Mouse (Mus musculus): ENCODE measurements around the gene Col16a1. TPM values are rescaled to one million over a fixed set of nuclear protein-coding genes. Genes with fewer than 3 reads are reported as not detected.

Col16a1 gene
- polyA plus RNA-seq, 1 experiment from 2014 or later, result 37.1 TPM

DNA sequence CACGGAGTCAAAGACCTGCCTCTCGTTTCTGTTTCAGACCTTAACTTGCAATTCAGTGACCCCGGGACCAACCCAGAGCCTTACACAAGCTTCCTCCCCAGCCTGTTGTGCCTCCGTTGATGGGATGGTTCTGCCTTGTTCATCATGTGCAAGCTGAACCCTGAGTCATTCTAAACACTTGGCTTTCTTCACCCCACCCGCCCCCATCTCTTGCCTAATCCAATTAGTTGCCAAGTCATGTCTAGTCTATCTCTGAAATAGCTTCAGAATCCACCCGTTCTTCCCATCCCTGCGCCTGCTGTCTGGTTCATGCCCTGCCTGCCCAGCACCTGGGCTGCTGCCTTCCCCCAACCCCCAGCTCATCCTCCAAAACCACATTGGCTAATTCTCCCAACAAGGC is 64.7 kb downstream of the Col16a1 start:
- 78% methylated on average over 7 of the region's 7 CpGs for WGBS
- ATAC-seq (ENCODE audit: insufficient number of reproducible peaks, insufficient read depth, low FRiP score, low read depth), result no peak

GRCm38 (mm10) chr4:130112732-130113131 is 65.1 kb downstream of the Col16a1 start:
- no peaks in the 10 kb centered on the region for H3K27me3 ChIP-seq (ENCODE audit: control insufficient read depth, insufficient read depth, low read length)

More for the DNA sequence above, 64.7 kb downstream of the Col16a1 start:
- Histone ChIP-seq H3K4me3 (ENCODE audit: control insufficient read depth in 1 of 2, insufficient read depth in 1 of 2, low read depth in 1 of 2, low read length in 2 of 2) (no peak overlapping the region), H3K9ac (ENCODE audit: low read length) (no peak overlapping the region), H3K9me3 (ENCODE audit: control insufficient read depth, low read length) (no peaks in the 10 kb centered on the region), H3K27ac (replicated peaks in 1 of 2; ENCODE audit: control insufficient read depth in 1 of 2, insufficient read depth in 1 of 2, low read depth in 2 of 2, low read length in 2 of 2) (no peak overlapping the region), H3K4me1 (ENCODE audit: control insufficient read depth in 2 of 2, insufficient read depth in 2 of 2, low read length in 2 of 2) (peaks cover 0 to 10% of the 10 kb centered on the region in 2 experiments; a peak in 3 of 4 replicates), H3K36me3 (ENCODE audit: control insufficient read depth, insufficient read depth, low read length) (peaks cover 20% of the 10 kb centered on the region), H3K4me2 (ENCODE audit: low read length) (no peak overlapping the region), H3K27me3 (ENCODE audit: control insufficient read depth, insufficient read depth, low read length) (no peaks in the 10 kb centered on the region)

GRCm38 (mm10) chr4:130120752-130121151 is 73.1 kb downstream of the Col16a1 start:
- WGBS, result 34% methylated on average over 4 of the region's 4 CpGs
- H3K4me2 ChIP-seq (ENCODE audit: low read length), result no peak overlapping the region

More at GRCm38 (mm10) chr4:130112732-130113131, 65.1 kb downstream of the Col16a1 start:
- Histone ChIP-seq H3K4me2 (ENCODE audit: low read length) (no peak overlapping the region), H3K9ac (ENCODE audit: low read length) (no peak overlapping the region), H3K9me3 (ENCODE audit: control insufficient read depth, low read length) (no peaks in the 10 kb centered on the region), H3K4me1 (ENCODE audit: control insufficient read depth in 2 of 2, insufficient read depth in 2 of 2, low read length in 2 of 2) (peaks cover 0 to 10% of the 10 kb centered on the region in 2 experiments; a peak in 3 of 4 replicates), H3K36me3 (ENCODE audit: control insufficient read depth, insufficient read depth, low read length) (peaks cover 22% of the 10 kb centered on the region), H3K27ac (replicated peaks in 1 of 2; ENCODE audit: control insufficient read depth in 1 of 2, insufficient read depth in 1 of 2, low read depth in 2 of 2, low read length in 2 of 2) (no peak overlapping the region), H3K4me3 (ENCODE audit: control insufficient read depth in 1 of 2, insufficient read depth in 1 of 2, low read depth in 1 of 2, low read length in 2 of 2) (no peak overlapping the region)
- WGBS, result 96% methylated on average over 1 of the region's 1 CpGs
- no peak for ATAC-seq (ENCODE audit: insufficient number of reproducible peaks, insufficient read depth, low FRiP score, low read depth)

DNA sequence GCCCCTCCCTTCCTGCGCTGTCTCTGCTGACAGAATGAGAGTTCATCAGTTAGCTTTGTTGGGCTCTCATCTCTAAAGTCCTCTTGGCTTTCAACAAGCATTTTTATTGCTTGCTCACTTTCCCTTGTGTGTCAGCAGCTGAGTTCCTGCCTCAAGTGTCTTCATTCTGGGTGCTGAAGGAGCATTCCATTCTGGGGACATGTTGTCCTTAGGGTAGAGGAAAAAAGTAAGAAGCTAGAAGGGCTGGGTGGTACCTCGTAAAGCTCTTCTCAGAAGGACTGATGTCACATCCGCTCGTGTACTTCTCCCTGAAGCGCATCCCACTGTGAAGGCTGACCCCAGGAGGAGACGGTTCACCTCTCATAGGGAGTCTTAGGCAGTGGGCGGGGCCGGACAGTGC is 73.9 kb downstream of the Col16a1 start:
- Histone ChIP-seq H3K4me3 (ENCODE audit: control insufficient read depth in 1 of 2, insufficient read depth in 1 of 2, low read depth in 1 of 2, low read length in 2 of 2) (no peak overlapping the region), H3K4me1 (ENCODE audit: control insufficient read depth in 2 of 2, insufficient read depth in 2 of 2, low read length in 2 of 2) (peaks cover 0 to 6% of the 10 kb centered on the region in 2 experiments; a peak in 1 of 4 replicates), H3K36me3 (ENCODE audit: control insufficient read depth, insufficient read depth, low read length) (peaks cover 64% of the 10 kb centered on the region), H3K4me2 (ENCODE audit: low read length) (no peak overlapping the region), H3K9ac (ENCODE audit: low read length) (no peak overlapping the region), H3K27ac (replicated peaks in 1 of 2; ENCODE audit: control insufficient read depth in 1 of 2, insufficient read depth in 1 of 2, low read depth in 2 of 2, low read length in 2 of 2) (no peak overlapping the region), H3K27me3 (ENCODE audit: control insufficient read depth, insufficient read depth, low read length) (no peaks in the 10 kb centered on the region), H3K9me3 (ENCODE audit: control insufficient read depth, low read length) (no peaks in the 10 kb centered on the region)
- WGBS, result 73% methylated on average over 8 of the region's 8 CpGs
- no peak for ATAC-seq (ENCODE audit: insufficient number of reproducible peaks, insufficient read depth, low FRiP score, low read depth)

More at GRCm38 (mm10) chr4:130120752-130121151, 73.1 kb downstream of the Col16a1 start:
- H3K27me3 ChIP-seq (ENCODE audit: control insufficient read depth, insufficient read depth, low read length), result no peaks in the 10 kb centered on the region
- ATAC-seq (ENCODE audit: insufficient number of reproducible peaks, insufficient read depth, low FRiP score, low read depth), result no peak
- H3K9ac ChIP-seq (ENCODE audit: low read length), result no peak overlapping the region
- H3K36me3 ChIP-seq (ENCODE audit: control insufficient read depth, insufficient read depth, low read length), result peaks cover 61% of the 10 kb centered on the region
- peaks cover 0 to 6% of the 10 kb centered on the region in 2 experiments; a peak in 1 of 4 replicates for H3K4me1 ChIP-seq (ENCODE audit: control insufficient read depth in 2 of 2, insufficient read depth in 2 of 2, low read length in 2 of 2)
- no peaks in the 10 kb centered on the region for H3K9me3 ChIP-seq (ENCODE audit: control insufficient read depth, low read length)
- H3K4me3 ChIP-seq (ENCODE audit: control insufficient read depth in 1 of 2, insufficient read depth in 1 of 2, low read depth in 1 of 2, low read length in 2 of 2), result no peak overlapping the region
- no peak overlapping the region for H3K27ac ChIP-seq (replicated peaks in 1 of 2; ENCODE audit: control insufficient read depth in 1 of 2, insufficient read depth in 1 of 2, low read depth in 2 of 2, low read length in 2 of 2)

DNA sequence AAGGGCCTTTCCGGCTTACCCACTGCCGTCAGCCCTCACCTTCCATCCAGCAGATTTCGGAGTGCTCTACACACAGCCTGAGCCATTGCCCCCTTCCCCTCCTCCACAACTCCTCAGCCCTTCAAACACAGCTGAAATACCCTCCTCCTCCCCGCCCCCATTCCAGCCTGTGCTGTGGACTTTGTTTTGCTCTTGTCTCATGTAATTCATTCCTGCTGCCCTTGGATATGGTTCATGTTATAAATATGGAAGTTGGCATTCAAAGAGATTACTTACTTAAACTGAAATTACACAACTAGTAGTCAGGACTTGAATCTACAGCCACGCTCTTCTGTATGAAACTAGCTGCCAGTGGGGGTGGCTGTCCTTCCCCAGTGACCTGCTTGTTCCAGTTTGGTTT is 75.4 kb downstream of the Col16a1 start:
- no peak overlapping the region for H3K27ac ChIP-seq (replicated peaks in 1 of 2; ENCODE audit: control insufficient read depth in 1 of 2, insufficient read depth in 1 of 2, low read depth in 2 of 2, low read length in 2 of 2)
- no peaks in the 10 kb centered on the region for H3K9me3 ChIP-seq (ENCODE audit: control insufficient read depth, low read length)
- WGBS, result 92% methylated on average over 5 of the region's 5 CpGs
- no peak for ATAC-seq (ENCODE audit: insufficient number of reproducible peaks, insufficient read depth, low FRiP score, low read depth)
- H3K4me1 ChIP-seq (ENCODE audit: control insufficient read depth in 2 of 2, insufficient read depth in 2 of 2, low read length in 2 of 2), result peaks cover 0 to 6% of the 10 kb centered on the region in 2 experiments; a peak in 1 of 4 replicates
- H3K4me3 ChIP-seq (ENCODE audit: control insufficient read depth in 1 of 2, insufficient read depth in 1 of 2, low read depth in 1 of 2, low read length in 2 of 2), result no peak overlapping the region
- H3K9ac ChIP-seq (ENCODE audit: low read length), result no peak overlapping the region
- no peak overlapping the region for H3K4me2 ChIP-seq (ENCODE audit: low read length)
- peaks cover 73% of the 10 kb centered on the region for H3K36me3 ChIP-seq (ENCODE audit: control insufficient read depth, insufficient read depth, low read length)
- H3K27me3 ChIP-seq (ENCODE audit: control insufficient read depth, insufficient read depth, low read length), result no peaks in the 10 kb centered on the region

GRCm38 (mm10) chr4:130124110-130124509 is 76.5 kb downstream of the Col16a1 start:
- Histone ChIP-seq H3K36me3 (ENCODE audit: control insufficient read depth, insufficient read depth, low read length) (peaks cover 73% of the 10 kb centered on the region), H3K9me3 (ENCODE audit: control insufficient read depth, low read length) (no peaks in the 10 kb centered on the region), H3K9ac (ENCODE audit: low read length) (no peak overlapping the region), H3K4me2 (ENCODE audit: low read length) (no peak overlapping the region), H3K4me3 (ENCODE audit: control insufficient read depth in 1 of 2, insufficient read depth in 1 of 2, low read depth in 1 of 2, low read length in 2 of 2) (no peak overlapping the region), H3K27ac (replicated peaks in 1 of 2; ENCODE audit: control insufficient read depth in 1 of 2, insufficient read depth in 1 of 2, low read depth in 2 of 2, low read length in 2 of 2) (no peak overlapping the region), H3K4me1 (ENCODE audit: control insufficient read depth in 2 of 2, insufficient read depth in 2 of 2, low read length in 2 of 2) (peaks cover 0 to 6% of the 10 kb centered on the region in 2 experiments; a peak in 2 of 4 replicates), H3K27me3 (ENCODE audit: control insufficient read depth, insufficient read depth, low read length) (no peaks in the 10 kb centered on the region)
- 91% methylated on average over 4 of the region's 4 CpGs for WGBS
- no peak for ATAC-seq (ENCODE audit: insufficient number of reproducible peaks, insufficient read depth, low FRiP score, low read depth)

DNA sequence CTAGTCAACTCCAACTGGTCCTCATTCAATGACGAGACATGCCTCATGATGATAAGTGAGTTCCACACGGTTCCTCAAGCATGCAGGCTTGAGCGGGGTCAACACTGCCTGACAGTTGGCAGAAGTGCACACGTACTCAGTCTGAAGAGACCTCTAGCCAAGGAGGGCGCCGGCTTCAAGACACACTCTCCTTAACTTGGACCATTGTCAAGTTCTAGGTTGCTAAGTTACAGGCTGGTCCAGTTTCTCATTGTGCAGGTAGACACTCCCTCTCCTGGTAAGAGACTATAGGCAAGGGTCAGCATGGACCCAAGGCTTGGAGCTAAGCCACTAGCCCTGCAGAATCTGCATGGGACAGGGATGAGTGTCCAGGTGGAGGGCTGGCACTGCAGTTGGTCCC is 77.5 kb downstream of the Col16a1 start:
- H3K9ac ChIP-seq (ENCODE audit: low read length), result no peak overlapping the region
- no peak for ATAC-seq (ENCODE audit: insufficient number of reproducible peaks, insufficient read depth, low FRiP score, low read depth)
- H3K4me1 ChIP-seq (ENCODE audit: control insufficient read depth in 2 of 2, insufficient read depth in 2 of 2, low read length in 2 of 2), result peaks cover 0 to 6% of the 10 kb centered on the region in 2 experiments; a peak in 2 of 4 replicates
- no peak overlapping the region for H3K27ac ChIP-seq (replicated peaks in 1 of 2; ENCODE audit: control insufficient read depth in 1 of 2, insufficient read depth in 1 of 2, low read depth in 2 of 2, low read length in 2 of 2)
- WGBS, result 80% methylated on average over 6 of the region's 6 CpGs
- H3K4me2 ChIP-seq (ENCODE audit: low read length), result no peak overlapping the region
- no peaks in the 10 kb centered on the region for H3K27me3 ChIP-seq (ENCODE audit: control insufficient read depth, insufficient read depth, low read length)
- peaks cover 73% of the 10 kb centered on the region for H3K36me3 ChIP-seq (ENCODE audit: control insufficient read depth, insufficient read depth, low read length)
- no peak overlapping the region for H3K4me3 ChIP-seq (ENCODE audit: control insufficient read depth in 1 of 2, insufficient read depth in 1 of 2, low read depth in 1 of 2, low read length in 2 of 2)
- no peaks in the 10 kb centered on the region for H3K9me3 ChIP-seq (ENCODE audit: control insufficient read depth, low read length)

GRCm38 (mm10) chr4:130125935-130126334 is 78.3 kb downstream of the Col16a1 start:
- Histone ChIP-seq H3K27me3 (ENCODE audit: control insufficient read depth, insufficient read depth, low read length) (no peaks in the 10 kb centered on the region), H3K27ac (replicated peaks in 1 of 2; ENCODE audit: control insufficient read depth in 1 of 2, insufficient read depth in 1 of 2, low read depth in 2 of 2, low read length in 2 of 2) (no peak overlapping the region), H3K36me3 (ENCODE audit: control insufficient read depth, insufficient read depth, low read length) (peaks cover 71% of the 10 kb centered on the region), H3K4me1 (ENCODE audit: control insufficient read depth in 2 of 2, insufficient read depth in 2 of 2, low read length in 2 of 2) (no peaks in the 10 kb centered on the region; a peak in 2 of 4 replicates), H3K9me3 (ENCODE audit: control insufficient read depth, low read length) (no peaks in the 10 kb centered on the region), H3K4me3 (ENCODE audit: control insufficient read depth in 1 of 2, insufficient read depth in 1 of 2, low read depth in 1 of 2, low read length in 2 of 2) (no peak overlapping the region), H3K4me2 (ENCODE audit: low read length) (no peak overlapping the region), H3K9ac (ENCODE audit: low read length) (no peak overlapping the region)
- no peak for ATAC-seq (ENCODE audit: insufficient number of reproducible peaks, insufficient read depth, low FRiP score, low read depth)
- 75% methylated on average over 5 of the region's 5 CpGs for WGBS

Data from heart, embryonic 14.5 days (tissue).